Mouse (Mus musculus): ENCODE results near the gene Zfp36l1. TPM values are rescaled to one million over a fixed set of nuclear protein-coding genes. Genes with fewer than 3 reads are reported as not detected.

Zfp36l1 gene
- polyA plus RNA-seq, 1 experiment from 2014 or later, result 91.2 TPM

DNA sequence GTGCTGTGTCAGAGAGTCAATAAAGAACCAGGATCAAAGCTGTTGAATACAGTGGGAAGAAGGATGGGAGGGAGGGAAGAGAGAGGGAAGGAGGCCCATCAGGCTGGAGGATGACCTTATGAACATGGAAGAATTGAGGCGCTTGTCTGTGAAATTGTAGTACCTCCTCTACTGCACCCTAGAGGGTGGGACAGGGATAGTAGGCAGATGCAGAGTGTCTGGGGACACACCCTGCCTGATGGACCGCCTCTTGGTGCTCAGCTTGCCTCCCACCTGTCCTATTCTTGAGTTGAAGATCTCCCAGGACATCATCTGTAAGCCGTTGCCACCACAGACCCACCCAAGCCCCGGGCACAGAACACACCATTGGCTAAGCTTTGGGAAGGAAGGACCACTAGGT, 30.1 kb downstream of the Zfp36l1 start:
- Histone ChIP-seq H3K36me3 (no peaks in the 10 kb centered on the region), H3K27me3 (no peaks in the 10 kb centered on the region), H3K4me2 (replicated peaks) (no peak overlapping the region), H3K9ac (replicated peaks) (no peak overlapping the region), H3K4me3 (no peak overlapping the region), H3K4me1 (peaks cover 10% of the 10 kb centered on the region), H3K9me3 (no peaks in the 10 kb centered on the region), H3K27ac (replicated peaks) (no peak overlapping the region)
- WGBS, result 91% methylated on average over 4 of the region's 4 CpGs
- ATAC-seq (ENCODE audit: low FRiP score, low read depth), result no peak

DNA sequence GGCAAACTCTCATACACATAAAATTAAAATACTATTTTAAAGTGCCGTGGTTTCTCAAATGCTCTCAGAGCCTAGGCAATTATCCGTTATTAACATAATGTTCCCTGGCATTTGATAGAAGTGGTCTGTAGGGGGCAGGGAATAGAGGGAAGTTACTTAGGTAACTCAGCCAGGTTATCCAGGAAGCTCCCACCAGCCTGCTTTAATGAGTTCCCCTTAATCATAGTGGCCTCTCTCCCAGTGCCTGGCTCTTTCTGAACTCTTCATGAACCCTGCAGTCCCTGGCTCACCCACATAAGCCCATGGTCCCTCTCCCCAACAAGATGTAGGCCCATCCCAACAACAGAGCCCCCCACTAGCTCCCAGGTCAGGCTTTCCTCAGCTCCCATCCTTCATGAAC, 31.4 kb downstream of the Zfp36l1 start:
- H3K4me2 ChIP-seq (replicated peaks), result no peak overlapping the region
- H3K36me3 ChIP-seq, result no peaks in the 10 kb centered on the region
- no peaks in the 10 kb centered on the region for H3K27me3 ChIP-seq
- no peak overlapping the region for H3K4me3 ChIP-seq
- 85% methylated on average over 2 of the region's 2 CpGs for WGBS
- no peaks in the 10 kb centered on the region for H3K9me3 ChIP-seq
- H3K9ac ChIP-seq (replicated peaks), result no peak overlapping the region
- ATAC-seq (ENCODE audit: low FRiP score, low read depth), result no peak
- no peak overlapping the region for H3K27ac ChIP-seq (replicated peaks)
- peaks cover 10% of the 10 kb centered on the region for H3K4me1 ChIP-seq

DNA sequence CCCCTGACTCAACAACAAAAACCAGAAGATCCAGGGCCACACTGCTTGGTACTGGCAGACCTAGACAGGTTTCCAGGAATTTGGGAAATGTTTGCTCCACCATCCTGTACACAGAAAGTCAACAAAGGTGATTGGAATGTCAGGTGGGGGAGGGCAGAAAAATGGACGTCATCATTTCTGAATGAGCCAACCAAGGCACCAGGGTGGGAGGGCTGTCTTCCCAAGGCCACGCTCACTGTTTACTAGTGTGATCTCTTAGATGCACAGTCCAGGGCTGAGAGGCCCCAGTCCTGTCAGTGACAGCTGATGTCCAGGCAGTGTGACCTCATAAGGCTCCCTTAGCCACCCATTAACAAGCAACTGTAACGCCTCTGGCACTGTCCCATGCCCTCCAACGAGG, 32.9 kb downstream of the Zfp36l1 start:
- H3K4me2 ChIP-seq (replicated peaks), result no peak overlapping the region
- no peak overlapping the region for H3K4me3 ChIP-seq
- H3K27me3 ChIP-seq, result no peaks in the 10 kb centered on the region
- H3K9me3 ChIP-seq, result no peaks in the 10 kb centered on the region
- no peak overlapping the region for H3K27ac ChIP-seq (replicated peaks)
- H3K4me1 ChIP-seq, result peaks cover 10% of the 10 kb centered on the region
- no peak overlapping the region for H3K9ac ChIP-seq (replicated peaks)
- ATAC-seq (ENCODE audit: low FRiP score, low read depth), result no peak
- WGBS, result 86% methylated on average over 4 of the region's 4 CpGs
- H3K36me3 ChIP-seq, result no peaks in the 10 kb centered on the region

DNA sequence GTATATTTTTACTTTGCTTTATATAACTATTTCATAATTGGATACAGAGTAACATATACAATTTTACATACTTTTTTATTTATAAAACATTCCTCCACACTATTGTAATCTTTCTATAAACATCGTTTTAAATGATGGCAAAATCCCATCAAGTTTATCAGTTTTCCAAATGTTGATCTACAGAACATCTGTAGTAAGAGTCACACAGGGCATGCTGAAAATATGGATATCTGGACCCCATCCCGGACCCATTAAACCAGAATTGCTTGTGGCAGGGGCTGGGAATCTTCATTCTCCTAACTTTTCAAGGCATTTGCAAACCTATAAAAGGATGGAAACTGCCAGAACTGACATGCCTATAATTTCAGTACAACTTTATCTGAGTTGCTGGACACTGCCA, 38.5 kb downstream of the Zfp36l1 start:
- no peak for ATAC-seq (ENCODE audit: low FRiP score, low read depth)
- no peaks in the 10 kb centered on the region for H3K27me3 ChIP-seq
- no peak overlapping the region for H3K9ac ChIP-seq (replicated peaks)
- no peak overlapping the region for H3K4me3 ChIP-seq
- no peak overlapping the region for H3K4me2 ChIP-seq (replicated peaks)
- peaks cover 10% of the 10 kb centered on the region; the same call in 1 of the 2 replicates for H3K4me1 ChIP-seq
- no peak overlapping the region for H3K27ac ChIP-seq (replicated peaks)
- 83% methylated on average over 2 of the region's 2 CpGs for WGBS
- H3K36me3 ChIP-seq, result no peaks in the 10 kb centered on the region
- H3K9me3 ChIP-seq, result no peaks in the 10 kb centered on the region

DNA sequence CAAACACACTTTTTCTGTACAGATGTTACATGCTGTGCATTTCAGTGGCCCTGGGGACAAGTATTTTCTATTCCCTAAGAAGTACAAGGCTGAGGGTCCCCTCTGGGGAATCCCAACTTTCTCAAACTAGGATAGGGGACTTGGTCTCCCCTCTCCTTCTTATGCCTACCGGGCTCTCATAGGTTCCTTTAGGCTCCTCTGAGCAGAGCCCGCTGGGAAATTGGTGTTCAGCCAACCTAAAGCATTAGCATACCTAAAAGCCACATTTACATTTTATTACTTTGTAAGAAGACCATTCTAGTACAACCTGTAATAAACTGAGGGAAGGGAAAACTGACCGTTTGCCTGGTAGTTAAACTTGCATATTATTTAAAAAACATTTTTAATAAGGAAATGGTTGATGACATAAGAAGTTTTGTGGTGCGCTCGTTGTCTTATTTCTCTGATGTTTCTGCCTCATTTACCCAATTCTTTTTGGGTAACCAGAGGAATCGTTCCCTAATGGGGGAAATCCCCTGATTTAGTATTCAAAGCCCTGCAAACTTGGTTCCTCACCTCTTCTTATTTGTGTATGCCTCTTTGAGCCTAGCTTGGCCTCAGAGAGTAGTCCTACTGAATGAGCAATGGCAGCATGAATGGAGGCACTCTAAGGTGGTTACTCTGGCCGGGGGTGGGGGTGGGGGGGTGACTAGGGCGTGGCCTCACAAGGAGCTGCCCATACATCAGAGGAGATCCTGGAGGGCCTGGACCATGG, 42.1 kb downstream of the Zfp36l1 start:
- Histone ChIP-seq H3K36me3 (no peaks in the 10 kb centered on the region), H3K4me2 (replicated peaks) (no peak overlapping the region), H3K27me3 (no peaks in the 10 kb centered on the region), H3K9ac (replicated peaks) (no peak overlapping the region), H3K4me3 (no peak overlapping the region), H3K27ac (replicated peaks) (no peak overlapping the region), H3K4me1 (peaks cover 16% of the 10 kb centered on the region; the same call in 1 of the 2 replicates), H3K9me3 (no peaks in the 10 kb centered on the region)
- no peak for ATAC-seq (ENCODE audit: low FRiP score, low read depth)
- WGBS, result 41% methylated on average over 8 of the region's 8 CpGs

DNA sequence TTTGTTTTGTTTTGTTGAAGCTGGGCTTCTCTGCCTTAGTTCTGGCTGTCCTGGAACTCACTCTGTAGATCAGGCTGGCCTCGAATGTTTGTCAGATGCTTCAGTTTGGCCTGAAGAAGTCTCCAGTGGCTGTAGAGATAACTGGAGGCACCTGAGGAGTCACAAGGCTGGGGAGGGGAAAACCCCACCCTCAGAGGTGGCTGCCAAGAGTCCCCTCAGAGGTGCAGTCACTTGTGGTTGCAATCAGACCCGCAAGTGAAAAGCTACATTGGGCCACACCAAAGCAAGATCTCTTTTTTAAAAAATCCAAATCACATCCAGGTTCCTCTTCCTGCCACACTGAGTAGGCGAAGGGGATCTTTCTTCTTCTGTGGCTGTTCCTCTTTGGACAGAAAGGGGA, 43.8 kb downstream of the Zfp36l1 start:
- H3K4me1 ChIP-seq, result peaks cover 31% of the 10 kb centered on the region
- H3K4me2 ChIP-seq (replicated peaks), result no peak overlapping the region
- ATAC-seq (ENCODE audit: low FRiP score, low read depth), result no peak
- H3K9me3 ChIP-seq, result no peaks in the 10 kb centered on the region
- no peaks in the 10 kb centered on the region for H3K27me3 ChIP-seq
- H3K4me3 ChIP-seq, result no peak overlapping the region
- no peaks in the 10 kb centered on the region for H3K36me3 ChIP-seq
- 90% methylated on average over 3 of the region's 3 CpGs for WGBS
- no peak overlapping the region for H3K9ac ChIP-seq (replicated peaks)
- no peak overlapping the region for H3K27ac ChIP-seq (replicated peaks)

DNA sequence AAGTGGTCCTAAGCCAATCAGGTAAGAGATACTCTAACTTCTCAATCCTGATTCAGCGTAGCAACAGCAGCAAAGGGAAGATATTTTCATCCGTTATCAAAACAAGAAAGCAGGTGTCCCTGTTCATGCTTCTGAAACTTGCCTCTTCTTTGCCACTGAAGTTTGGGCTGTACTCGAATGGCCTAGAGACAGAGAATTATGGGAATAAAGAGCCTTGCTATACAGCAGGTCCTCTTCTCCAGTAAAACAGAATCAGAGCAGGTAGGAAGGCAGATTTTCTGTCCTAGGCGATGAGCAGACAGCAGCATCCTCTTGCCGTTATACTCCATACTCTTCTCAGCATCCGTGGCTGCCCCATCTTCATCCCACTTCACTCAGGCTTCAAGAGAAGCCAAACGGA, 44.8 kb downstream of the Zfp36l1 start:
- ATAC-seq (ENCODE audit: low FRiP score, low read depth), result no peak
- WGBS, result 77% methylated on average over 7 of the region's 7 CpGs

DNA sequence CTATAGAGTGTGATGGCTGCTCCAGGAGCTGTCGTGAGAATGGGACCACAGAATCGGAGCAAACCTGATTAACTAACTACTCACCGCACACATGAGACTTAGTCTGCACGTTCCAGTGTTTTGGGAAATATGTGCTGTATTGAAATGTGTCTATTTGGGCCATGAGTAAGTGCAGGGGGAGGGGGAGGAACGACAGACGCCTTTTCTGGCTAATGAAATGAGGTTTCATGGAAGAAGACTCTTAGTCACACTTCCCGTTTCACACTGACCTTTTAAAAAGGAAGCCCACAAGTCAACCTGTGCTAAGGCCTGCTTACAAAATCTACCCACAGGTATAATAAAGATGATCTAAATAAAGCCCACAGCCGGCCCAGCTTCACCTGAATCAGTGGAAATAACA, 47.8 kb downstream of the Zfp36l1 start:
- no peak overlapping the region for H3K4me2 ChIP-seq (replicated peaks)
- peaks cover 59% of the 10 kb centered on the region for H3K4me1 ChIP-seq
- peak overlapping the region; percentile 93; the same call in 1 of the 2 replicates for H3K27ac ChIP-seq (replicated peaks)
- H3K9me3 ChIP-seq, result no peaks in the 10 kb centered on the region
- no peak for ATAC-seq (ENCODE audit: low FRiP score, low read depth)
- H3K27me3 ChIP-seq, result no peaks in the 10 kb centered on the region
- H3K9ac ChIP-seq (replicated peaks), result no peak overlapping the region
- H3K4me3 ChIP-seq, result no peak overlapping the region
- H3K36me3 ChIP-seq, result no peaks in the 10 kb centered on the region
- 78% methylated on average over 8 of the region's 8 CpGs for WGBS

More for the DNA sequence above, 44.8 kb downstream of the Zfp36l1 start:
- no peak overlapping the region for H3K4me3 ChIP-seq
- peaks cover 41% of the 10 kb centered on the region for H3K4me1 ChIP-seq
- H3K4me2 ChIP-seq (replicated peaks), result no peak overlapping the region
- H3K27me3 ChIP-seq, result no peaks in the 10 kb centered on the region
- H3K27ac ChIP-seq (replicated peaks), result no peak overlapping the region
- no peaks in the 10 kb centered on the region for H3K9me3 ChIP-seq
- no peak overlapping the region for H3K9ac ChIP-seq (replicated peaks)
- H3K36me3 ChIP-seq, result no peaks in the 10 kb centered on the region

DNA sequence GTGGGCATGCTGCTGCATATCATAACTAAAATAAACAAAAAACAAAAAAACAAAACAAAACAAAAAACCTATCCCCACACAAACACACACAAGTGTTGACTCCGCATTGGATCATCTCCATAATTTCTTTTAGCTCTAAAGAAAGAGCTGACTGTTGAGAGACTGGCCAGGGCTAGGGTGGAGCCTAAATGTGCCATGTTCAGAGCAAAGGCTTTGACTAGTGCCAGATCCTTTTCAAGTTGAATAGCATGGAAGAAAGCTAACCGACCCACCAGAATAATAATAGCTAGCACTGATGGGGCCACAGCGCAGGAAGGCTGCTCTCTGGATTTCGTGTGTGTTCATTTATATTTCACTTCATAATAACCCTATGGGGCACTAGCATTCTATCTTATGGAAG, 48.5 kb downstream of the Zfp36l1 start:
- no peak overlapping the region for H3K9ac ChIP-seq (replicated peaks)

DNA sequence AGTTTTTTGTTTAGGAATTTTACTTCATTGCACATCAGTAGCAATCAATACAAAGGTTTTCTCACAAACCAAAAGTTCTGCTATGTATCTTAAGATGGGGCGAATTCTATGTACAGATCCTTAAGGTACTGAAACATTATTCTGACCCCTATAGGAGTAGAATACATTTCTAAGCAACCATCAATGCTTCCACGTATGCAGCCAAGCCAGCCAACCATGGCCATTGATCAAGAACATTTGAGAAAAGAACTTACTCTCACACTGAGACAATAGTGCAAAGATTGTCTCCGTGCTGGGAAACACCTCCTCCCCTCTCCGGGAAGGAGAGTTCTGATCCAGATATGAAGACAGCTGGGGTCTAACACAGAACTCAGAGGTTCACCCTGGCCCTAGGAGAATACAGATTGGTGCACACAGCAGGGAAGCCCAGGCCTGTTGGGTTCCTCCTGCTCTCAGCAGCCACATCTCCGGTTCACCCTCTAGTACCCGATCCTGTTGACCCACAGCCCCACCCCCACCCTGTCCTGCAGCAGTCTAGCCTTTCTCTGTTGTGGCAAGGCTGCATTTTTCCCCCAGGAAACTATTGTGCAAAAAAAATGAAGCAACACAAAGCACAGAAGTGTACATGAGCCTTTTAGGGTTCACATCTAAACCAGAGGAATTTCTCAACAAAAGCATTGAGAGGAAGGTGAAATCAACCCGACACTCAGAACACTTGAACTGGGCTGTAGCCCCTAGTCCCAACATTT, 49.2 kb downstream of the Zfp36l1 start:
- Histone ChIP-seq H3K9me3 (no peaks in the 10 kb centered on the region), H3K4me2 (replicated peaks) (peak overlapping the region; percentile 34), H3K9ac (replicated peaks) (no peak overlapping the region), H3K27ac (replicated peaks) (peak overlapping the region; percentile 93), H3K27me3 (no peaks in the 10 kb centered on the region), H3K4me3 (no peak overlapping the region), H3K4me1 (peaks cover 66% of the 10 kb centered on the region), H3K36me3 (no peaks in the 10 kb centered on the region)
- WGBS, result 13% methylated on average over 7 of the region's 7 CpGs
- no peak for ATAC-seq (ENCODE audit: low FRiP score, low read depth)

More for the DNA sequence above, 48.5 kb downstream of the Zfp36l1 start:
- Histone ChIP-seq H3K4me2 (replicated peaks) (0 out of 2 replicates have a peak overlapping the region, but pooled peaks have one; percentile 34), H3K27me3 (no peaks in the 10 kb centered on the region), H3K36me3 (no peaks in the 10 kb centered on the region), H3K4me1 (peaks cover 65% of the 10 kb centered on the region), H3K4me3 (no peak overlapping the region), H3K27ac (replicated peaks) (peak overlapping the region; percentile 93), H3K9me3 (no peaks in the 10 kb centered on the region)
- WGBS, result 40% methylated on average over 4 of the region's 4 CpGs
- no peak for ATAC-seq (ENCODE audit: low FRiP score, low read depth)

DNA sequence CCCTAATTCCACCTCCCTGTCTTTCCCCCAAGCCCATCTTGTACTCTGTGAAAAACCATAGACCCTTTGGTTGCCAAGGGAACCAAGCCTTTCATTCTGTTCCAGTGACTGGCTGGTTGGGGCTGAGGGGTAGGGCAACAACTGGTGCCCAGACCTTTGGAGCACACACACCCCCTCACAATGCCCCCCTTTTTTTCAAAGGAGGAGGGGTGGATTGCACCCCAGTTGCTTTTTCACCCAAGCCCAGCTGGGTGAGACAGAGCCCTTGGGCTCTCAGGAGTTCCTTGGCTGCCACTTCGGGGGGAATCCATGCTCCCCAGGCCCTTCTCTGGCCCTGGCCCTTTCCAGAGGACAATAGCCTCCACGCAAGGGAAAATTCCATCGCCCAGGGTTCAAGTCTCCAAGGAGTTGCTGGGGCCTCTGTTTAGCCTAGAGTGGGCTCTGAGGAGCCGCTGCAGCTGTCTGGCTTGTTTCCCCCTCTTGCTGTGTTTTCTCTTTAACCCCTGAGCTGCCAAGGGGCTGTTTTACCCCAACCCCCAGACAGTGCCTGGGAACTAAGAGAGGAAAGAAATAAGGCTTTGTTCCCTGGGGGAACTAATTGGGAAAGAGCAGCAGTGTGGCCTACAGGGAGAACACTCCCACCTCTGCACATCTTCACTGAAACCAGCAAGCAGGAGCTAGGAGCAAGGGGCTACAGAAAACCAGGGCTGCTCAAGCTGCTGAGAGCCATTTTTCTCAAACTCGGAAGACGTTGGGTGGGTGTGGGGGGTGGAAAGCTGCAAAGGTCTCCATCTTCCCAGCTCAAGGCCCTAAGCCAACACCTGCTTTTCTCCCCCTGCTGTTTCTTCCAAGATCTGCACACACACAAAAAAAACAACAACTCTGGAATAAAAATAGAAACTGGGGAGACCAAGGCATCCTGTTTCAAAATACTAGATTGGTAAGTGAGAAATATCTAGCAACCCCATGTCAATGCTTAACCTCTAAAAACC, 50.1 kb downstream of the Zfp36l1 start:
- H3K27me3 ChIP-seq, result no peaks in the 10 kb centered on the region
- peak; percentile 95 for ATAC-seq (ENCODE audit: low FRiP score, low read depth)
- peaks cover 61% of the 10 kb centered on the region for H3K4me1 ChIP-seq
- peak overlapping the region; percentile 34 for H3K4me2 ChIP-seq (replicated peaks)
- no peak overlapping the region; the same call in 1 of the 2 replicates for H3K9ac ChIP-seq (replicated peaks)
- no peaks in the 10 kb centered on the region for H3K36me3 ChIP-seq
- H3K9me3 ChIP-seq, result no peaks in the 10 kb centered on the region
- WGBS, result 0% methylated on average over 6 of the region's 6 CpGs
- peak overlapping the region; percentile 6; the same call in 1 of the 2 replicates for H3K4me3 ChIP-seq
- H3K27ac ChIP-seq (replicated peaks), result peak overlapping the region; percentile 93
